Mouse (Mus musculus) limb, embryonic 14.5 days (tissue): ENCODE measurements around the gene Nfe2. TPM values are rescaled to one million over a fixed set of nuclear protein-coding genes. Genes with fewer than 3 reads are reported as not detected.
A peak's percentile ranks its signal among the peaks of the same experiment; 100 is the strongest.

Experiments used
- ATAC-seq: fragments of 200-750 bp; cut with Nextera tagmentation; 2 replicates; pipeline ENCODE4 v1.8.0; 2017; ENCODE audit warnings: low read depth, moderate number of reproducible peaks, moderate TSS enrichment; ENCODE audit not compliant: low FRiP score
- DNase-seq: peaks from one replicate; pipeline ENCODE4 v3.0.0-alpha.2; 2015; ENCODE audit warnings: low spot score
- H3K27ac ChIP-seq: fragments of 300-500 bp; sonication (generic); replicated peaks from 2 replicates; pipeline ENCODE4 v1.5.1; 2014; ENCODE audit warnings: low read depth, mild to moderate bottlenecking, low read length, moderate library complexity, mixed read lengths
- H3K27me3 ChIP-seq: fragments of 300-500 bp; sonication (generic); 2 replicates; pipeline ENCODE4 v1.6.1; 2014; ENCODE audit warnings: low read length, mixed read lengths; ENCODE audit not compliant: control insufficient read depth, insufficient read depth
- H3K36me3 ChIP-seq: fragments of 300-500 bp; sonication (generic); 2 replicates; pipeline ENCODE4 v1.6.1; 2014; ENCODE audit warnings: mild to moderate bottlenecking, low read length, moderate library complexity, mixed read lengths; ENCODE audit not compliant: control insufficient read depth, insufficient read depth
- H3K4me1 ChIP-seq: fragments of 300-500 bp; sonication (generic); 2 replicates; pipeline ENCODE4 v1.6.1; 2014; ENCODE audit warnings: antibody characterized with exemption, low read length, mixed read lengths; ENCODE audit not compliant: control insufficient read depth, insufficient read depth
- H3K4me2 ChIP-seq: fragments of 300-500 bp; sonication (generic); replicated peaks from 2 replicates; pipeline ENCODE4 v1.6.1; 2014; ENCODE audit warnings: low read depth, mild to moderate bottlenecking, low read length, moderate library complexity; ENCODE audit not compliant: severe bottlenecking
- H3K4me3 ChIP-seq: fragments of 300-500 bp; sonication (generic); replicated peaks from 2 replicates; pipeline ENCODE4 v1.5.1; 2014; ENCODE audit warnings: low read length
- H3K9ac ChIP-seq: fragments of 300-500 bp; sonication (generic); 2 replicates; pipeline ENCODE4 v1.6.1; 2014; ENCODE audit warnings: mild to moderate bottlenecking, low read depth, low read length, moderate library complexity; ENCODE audit not compliant: severe bottlenecking
- H3K9me3 ChIP-seq: fragments of 300-500 bp; sonication (generic); 2 replicates; pipeline ENCODE4 v1.6.1; 2016; ENCODE audit warnings: low read length; ENCODE audit not compliant: control insufficient read depth
- POLR2A ChIP-seq: fragments of 200-500 bp; IDR thresholded peaks from 2 replicates; pipeline ENCODE4 v1.8.0; 2012; ENCODE audit warnings: inconsistent platforms, mild to moderate bottlenecking, moderate library complexity, borderline replicate concordance; ENCODE audit not compliant: insufficient read depth, insufficient read length; ENCODE audit errors: extremely low read depth
- WGBS: fragments of 180-500 bp; shearing (Covaris S2); extraction: QIAGEN DNeasy Blood & Tissue Kit; methylation state at CpG from one replicate; pipeline ENCODE4 v1.1.7; 2014; 5-methylcytosine and 5-hydroxymethylcytosine counted together
- polyA plus RNA-seq, 2 experiments: library from polyadenylated mRNA; depleted of rRNA in 1 of 2; stranded (reverse) in 1 of 2; unstranded in 1 of 2; fragments of >200 nt; fragmentation: Nextera tagmentation in 1 of 2; extraction: Ambion mirVana in 1 of 2; gene quantifications; 2 replicates each; pipeline versions ENCODE4 v1.2.1 to v1.2.3; 2012 to 2014

The Nfe2 gene
- polyA plus RNA-seq, 2 experiments = 1.5 TPM

DNA sequence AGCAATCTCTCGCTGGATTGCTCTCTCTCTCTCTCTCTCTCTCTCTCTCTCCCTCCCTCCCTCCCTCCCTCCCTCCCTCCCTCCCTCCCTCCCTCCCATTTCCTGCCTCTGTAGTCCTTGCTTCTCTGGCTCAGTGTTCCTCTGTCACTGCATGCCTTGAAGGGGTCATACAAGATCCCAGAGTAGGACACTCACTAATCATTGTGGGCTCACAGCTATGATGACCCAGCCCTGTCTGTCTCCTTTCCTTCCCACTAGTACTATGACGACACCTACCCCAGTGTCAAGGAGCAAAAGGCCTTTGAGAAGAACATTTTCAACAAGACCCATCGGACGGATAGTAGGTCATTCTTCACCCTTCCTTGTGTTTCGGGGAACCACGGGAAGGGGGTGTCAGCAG is 32.2 kb upstream of the Nfe2 start:
- H3K36me3 ChIP-seq = peaks cover 34% of the 10 kb centered on the region

DNA sequence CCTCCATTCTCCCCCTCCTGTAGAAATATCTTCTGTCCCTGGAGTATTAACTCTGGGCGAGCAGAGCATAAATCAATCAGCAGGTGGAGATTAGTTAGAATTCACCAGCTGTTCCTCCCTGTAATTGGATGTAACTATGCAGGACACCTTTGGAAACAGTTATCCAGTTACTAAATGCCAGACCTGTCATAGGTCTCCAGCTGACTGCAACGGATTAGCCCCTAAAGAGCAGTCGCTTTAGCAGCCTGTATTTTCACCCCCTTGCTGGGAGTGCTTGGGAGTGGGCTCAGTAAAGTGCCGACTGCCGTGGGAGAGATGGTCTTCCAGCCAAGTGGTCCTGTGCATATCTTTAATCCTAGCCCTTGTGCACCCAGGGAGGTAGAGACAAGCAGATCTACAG is 31.4 kb upstream of the Nfe2 start:
- Histone ChIP-seq H3K9me3 (no peaks in the 10 kb centered on the region), H3K27me3 (no peaks in the 10 kb centered on the region), H3K36me3 (peaks cover 34% of the 10 kb centered on the region), H3K27ac (peak overlapping the region; percentile 52), H3K9ac (peak overlapping the region; percentile 21; the same call in 1 of the 2 replicates), H3K4me2 (no peak overlapping the region), H3K4me3 (no peak overlapping the region), H3K4me1 (peaks cover 50% of the 10 kb centered on the region)
- TF ChIP-seq POLR2A = no peak
- 11% methylated on average over 5 of the region's 5 CpGs for WGBS
- DNase-seq (no peak), ATAC-seq (peak; percentile 38; the same call in 1 of the 2 replicates)

More for the DNA sequence above, 32.2 kb upstream of the Nfe2 start:
- H3K9me3 ChIP-seq = no peaks in the 10 kb centered on the region
- ATAC-seq = no peak
- no peak overlapping the region for H3K9ac ChIP-seq
- H3K4me1 ChIP-seq = peaks cover 48% of the 10 kb centered on the region
- no peak for DNase-seq
- 0 out of 2 replicates have a peak overlapping the region, but pooled peaks have one; percentile 13 for H3K27ac ChIP-seq
- TF ChIP-seq POLR2A = no peak
- no peak overlapping the region for H3K4me3 ChIP-seq
- no peaks in the 10 kb centered on the region for H3K27me3 ChIP-seq
- WGBS = 68% methylated on average over 6 of the region's 6 CpGs
- H3K4me2 ChIP-seq = no peak overlapping the region

DNA sequence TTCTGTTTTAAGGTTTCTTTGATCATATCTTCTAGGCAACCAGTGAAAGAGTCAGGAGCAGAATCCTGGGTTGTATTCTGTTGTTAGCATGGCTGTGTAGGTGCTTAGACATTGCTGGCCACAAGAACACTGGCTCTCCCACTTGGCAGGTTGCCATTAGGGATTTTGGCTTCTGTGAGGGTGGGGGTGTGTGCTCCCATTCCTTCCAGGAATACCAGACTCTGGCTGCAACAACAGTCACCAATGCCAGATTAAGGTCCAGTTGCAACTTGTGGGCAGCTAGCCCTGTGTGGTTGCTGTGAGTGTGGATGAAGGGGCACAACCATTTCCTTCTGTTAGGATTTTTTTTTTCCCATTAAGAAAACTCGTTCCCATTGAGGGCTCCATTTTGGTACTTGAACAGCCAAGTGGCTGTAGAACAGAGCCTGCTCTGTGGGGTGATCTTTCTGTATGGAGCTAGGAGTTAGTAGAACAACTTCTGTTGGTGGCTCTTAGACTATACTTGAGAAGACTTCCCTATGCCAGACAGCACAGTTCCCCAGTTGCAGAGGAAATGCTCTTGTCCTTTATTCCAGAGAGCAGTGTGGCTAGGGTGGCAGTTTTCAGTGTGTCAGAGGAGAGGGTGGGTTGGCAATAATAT is 27.7 kb upstream of the Nfe2 start:
- Histone ChIP-seq H3K27ac (peak overlapping the region; percentile 28; the same call in 1 of the 2 replicates), H3K4me1 (peaks cover 43% of the 10 kb centered on the region), H3K4me3 (no peak overlapping the region), H3K9me3 (no peaks in the 10 kb centered on the region), H3K9ac (no peak overlapping the region), H3K36me3 (peaks cover 9% of the 10 kb centered on the region), H3K27me3 (no peaks in the 10 kb centered on the region), H3K4me2 (no peak overlapping the region)
- ATAC-seq (no peak), DNase-seq (peak; percentile 67)
- TF ChIP-seq POLR2A = no peak
- 42% methylated on average over 1 of the region's 1 CpGs for WGBS

DNA sequence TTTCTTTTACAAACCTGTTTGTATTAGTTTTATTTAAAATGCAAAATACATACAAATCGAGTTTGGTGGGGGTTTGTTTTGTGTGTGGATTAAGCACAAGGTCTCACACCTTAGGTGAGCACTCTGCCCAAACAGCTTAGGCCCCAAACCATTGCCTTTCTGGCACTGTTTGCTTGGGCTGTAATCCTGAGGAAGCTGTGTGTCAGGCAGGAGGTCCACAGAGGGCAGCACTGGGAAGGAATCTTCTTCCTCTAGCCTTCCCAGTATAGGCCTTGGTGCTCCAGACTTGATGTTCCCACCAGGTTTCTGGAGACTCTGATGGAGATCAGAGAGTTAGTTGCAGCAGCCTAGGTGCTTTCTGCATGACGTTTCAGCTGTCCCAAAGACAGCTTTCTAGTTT is 26.4 kb upstream of the Nfe2 start:
- H3K36me3 ChIP-seq = peaks cover 7% of the 10 kb centered on the region
- ATAC-seq = no peak
- no peak overlapping the region for H3K27ac ChIP-seq
- TF ChIP-seq POLR2A = no peak
- 38% methylated on average over 2 of the region's 2 CpGs for WGBS
- no peaks in the 10 kb centered on the region for H3K27me3 ChIP-seq
- H3K9me3 ChIP-seq = no peaks in the 10 kb centered on the region
- H3K4me3 ChIP-seq = no peak overlapping the region
- DNase-seq = no peak
- H3K4me2 ChIP-seq = no peak overlapping the region
- H3K9ac ChIP-seq = no peak overlapping the region; the same call in 1 of the 2 replicates
- peaks cover 35% of the 10 kb centered on the region for H3K4me1 ChIP-seq

DNA sequence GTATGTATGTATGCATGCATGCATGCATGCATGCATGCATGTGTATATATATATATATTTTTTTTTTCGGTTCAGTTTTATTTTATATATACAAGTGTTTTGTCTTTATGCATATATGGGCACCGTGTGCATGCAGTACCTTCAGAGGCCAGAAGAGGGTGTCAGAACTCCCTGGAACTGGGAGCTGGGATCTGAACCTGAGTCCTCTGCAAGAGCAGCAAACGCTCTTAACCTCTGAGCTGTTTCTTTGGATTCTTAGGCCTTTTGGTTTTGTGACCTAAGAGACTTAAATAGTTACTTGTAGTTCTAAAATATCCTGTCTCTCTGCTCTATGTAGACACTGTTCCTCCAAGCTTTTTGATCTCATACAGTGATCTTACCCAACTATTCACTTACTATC is 25.9 kb upstream of the Nfe2 start:
- H3K4me1 ChIP-seq = peaks cover 30% of the 10 kb centered on the region
- H3K4me3 ChIP-seq = no peak overlapping the region
- H3K9me3 ChIP-seq = no peaks in the 10 kb centered on the region
- DNase-seq = no peak
- no peak overlapping the region for H3K4me2 ChIP-seq
- 62% methylated on average over 3 of the region's 3 CpGs for WGBS
- no peaks in the 10 kb centered on the region for H3K27me3 ChIP-seq
- no peak overlapping the region for H3K9ac ChIP-seq
- no peak overlapping the region for H3K27ac ChIP-seq
- no peak for ATAC-seq
- H3K36me3 ChIP-seq = peaks cover 4% of the 10 kb centered on the region
- TF ChIP-seq POLR2A = no peak
